Mouse (Mus musculus): Measurements from ENCODE around the gene Amh.

The Amh gene

DNA sequence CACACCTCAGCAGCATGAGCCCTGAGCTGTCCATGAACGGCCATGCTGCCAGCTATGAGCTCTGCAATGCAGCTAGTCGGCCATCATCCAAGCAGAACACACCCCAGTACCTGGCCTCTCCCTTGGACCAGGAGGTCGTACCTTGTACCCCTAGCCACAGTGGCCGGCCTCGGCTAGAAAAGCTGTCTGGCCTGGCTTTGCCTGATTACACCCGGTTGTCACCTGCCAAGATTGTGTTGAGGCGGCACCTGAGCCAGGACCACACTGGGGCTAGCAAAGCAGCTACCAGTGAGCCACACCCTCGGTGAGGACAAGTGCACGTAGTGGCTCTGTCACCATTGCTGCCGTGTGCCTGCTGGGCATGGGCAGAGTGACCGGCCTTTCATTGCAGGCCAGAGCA, 19.1 kb upstream of the Amh start:
- no peak for DNase-seq (ENCODE audit: low read depth, low spot score)

GRCm38 (mm10) chr10:80787517-80787916, 17.5 kb upstream of the Amh start:
- DNase-seq (ENCODE audit: low read depth, low spot score) = no peak

DNA sequence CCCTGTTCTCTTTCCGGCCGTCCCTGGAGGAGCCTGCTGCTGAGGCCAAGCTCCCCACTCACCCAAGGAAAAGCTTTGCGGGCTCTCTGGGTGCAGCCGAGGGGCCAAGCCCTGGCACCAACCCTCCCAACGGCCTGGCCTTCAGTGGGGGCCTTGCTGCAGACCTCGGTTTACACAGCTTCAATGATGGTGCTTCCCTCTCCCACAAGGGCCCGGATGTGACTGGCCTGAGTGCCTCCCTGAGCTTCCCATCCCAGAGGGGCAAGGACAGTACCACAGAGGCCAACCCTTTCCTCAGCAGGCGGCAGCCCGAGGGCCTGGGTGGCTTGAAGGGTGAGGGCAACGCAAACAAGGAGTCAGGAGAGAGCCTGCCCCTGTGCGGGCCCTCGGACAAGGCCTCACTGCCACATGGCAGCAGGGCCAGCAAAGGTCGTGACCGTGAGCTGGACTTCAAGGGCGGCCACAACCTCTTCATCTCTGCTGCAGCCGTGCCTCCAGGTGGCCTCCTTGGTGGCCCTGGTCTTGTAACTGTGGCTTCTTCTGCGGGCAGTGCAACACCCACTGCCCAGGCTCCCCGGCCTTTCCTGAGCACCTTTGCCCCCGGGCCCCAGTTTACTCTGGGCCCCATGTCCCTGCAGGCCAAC, 14.2 kb upstream of the Amh start:
- DNase-seq (ENCODE audit: low read depth, low spot score) = no peak

DNA sequence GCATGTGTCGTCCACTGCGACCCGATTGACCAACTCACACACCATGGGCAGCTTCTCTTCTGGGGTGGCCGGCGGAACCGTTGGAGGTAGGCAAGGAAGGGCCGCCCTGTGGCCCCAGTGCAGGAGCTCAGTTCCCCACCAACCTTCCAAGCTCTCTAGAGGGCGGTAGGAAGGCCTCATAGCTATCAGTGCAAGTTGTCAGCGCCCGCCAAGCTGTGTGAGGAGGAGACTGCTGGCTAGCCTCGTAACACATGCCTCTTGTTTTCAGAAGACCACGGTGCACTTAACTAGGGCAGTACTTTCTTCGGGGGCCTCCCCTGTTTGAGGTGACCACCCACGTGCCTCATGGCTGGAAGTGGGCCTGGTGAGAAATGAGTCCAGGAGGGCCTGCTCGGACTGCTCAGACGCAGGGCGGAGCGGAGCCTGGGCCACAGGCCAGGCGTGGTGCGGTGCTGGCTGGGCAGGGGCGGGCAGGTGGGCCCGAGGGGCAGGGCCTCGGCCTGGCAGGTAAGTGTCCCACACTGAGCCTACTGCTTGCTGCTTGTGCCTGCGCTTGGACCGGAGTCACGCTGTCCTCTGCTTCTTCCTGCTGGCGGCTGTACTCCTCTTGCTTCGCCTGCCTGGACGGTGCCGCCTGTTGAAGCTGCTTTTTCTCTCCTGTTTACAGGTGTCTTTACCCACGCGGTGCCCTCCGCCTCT, 13.4 kb upstream of the Amh start:
- DNase-seq (ENCODE audit: low read depth, low spot score) = peak; percentile 64

- DNase-seq (ENCODE audit: low read depth, low spot score) = peak; percentile 89
Observed at GRCm38 (mm10) chr10:80792175-80793032, 12.6 kb upstream of the Amh start.

GRCm38 (mm10) chr10:80793033-80793784, 11.8 kb upstream of the Amh start:
- DNase-seq (ENCODE audit: low read depth, low spot score) = peak; percentile 67

DNA sequence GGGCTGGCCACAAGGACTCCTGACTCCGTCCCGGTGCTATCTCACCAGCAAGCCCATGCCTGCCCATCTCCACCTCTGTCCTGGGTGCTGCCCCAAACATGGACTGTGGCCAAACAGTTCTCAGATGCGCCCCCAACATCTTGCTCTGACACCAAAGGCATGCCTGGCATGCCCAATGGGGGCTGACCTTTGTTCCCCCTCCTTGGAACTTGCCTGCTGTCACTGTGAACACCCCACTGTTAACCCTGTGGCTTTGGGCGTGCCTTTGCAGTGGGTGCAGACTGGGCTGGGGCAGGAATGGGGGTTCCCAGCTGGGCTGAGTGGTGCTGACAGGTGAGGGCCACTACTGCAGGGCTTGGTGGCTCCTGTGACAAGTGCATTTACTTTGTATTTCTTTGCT, 11.2 kb upstream of the Amh start:
- no peak for DNase-seq (ENCODE audit: low read depth, low spot score)

DNA sequence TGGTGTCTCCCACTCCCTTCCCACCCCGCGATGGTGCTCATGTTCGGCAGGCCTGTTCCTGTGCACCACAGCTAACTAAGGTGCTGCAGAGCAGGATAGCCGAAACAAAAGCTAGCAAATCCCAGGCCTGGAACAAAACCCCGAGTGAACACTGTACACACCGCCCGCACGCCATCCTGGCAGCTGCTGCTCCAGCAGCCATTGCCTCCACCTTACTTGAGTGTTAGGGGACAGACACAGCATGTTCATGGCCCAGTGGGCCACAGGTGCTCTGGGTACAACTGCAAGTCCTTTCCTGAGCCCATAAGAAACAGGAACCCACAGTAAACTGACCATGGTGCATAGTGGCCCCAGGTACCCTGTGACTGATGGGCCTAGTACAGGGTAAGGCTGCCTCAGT, 10.3 kb upstream of the Amh start:
- DNase-seq (ENCODE audit: low read depth, low spot score) = no peak

- no peak for DNase-seq (ENCODE audit: low read depth, low spot score)
Observed at GRCm38 (mm10) chr10:80796307-80796848, 8.7 kb upstream of the Amh start.

GRCm38 (mm10) chr10:80797186-80798149, 7.6 kb upstream of the Amh start:
- no peak for DNase-seq (ENCODE audit: low read depth, low spot score)

GRCm38 (mm10) chr10:80798150-80799006, 6.7 kb upstream of the Amh start, which contains the start of the genes Sf3a2 and Plekhj1:
Gene Sf3a2 (plus strand): TSS chr10:80798198.
Gene Plekhj1 (minus strand): TSS chr10:80798626.
- peak; percentile 100 for DNase-seq (ENCODE audit: low read depth, low spot score)

GRCm38 (mm10) chr10:80799070-80799566, 5.9 kb upstream of the Amh start:
- no peak for DNase-seq (ENCODE audit: low read depth, low spot score)

DNA sequence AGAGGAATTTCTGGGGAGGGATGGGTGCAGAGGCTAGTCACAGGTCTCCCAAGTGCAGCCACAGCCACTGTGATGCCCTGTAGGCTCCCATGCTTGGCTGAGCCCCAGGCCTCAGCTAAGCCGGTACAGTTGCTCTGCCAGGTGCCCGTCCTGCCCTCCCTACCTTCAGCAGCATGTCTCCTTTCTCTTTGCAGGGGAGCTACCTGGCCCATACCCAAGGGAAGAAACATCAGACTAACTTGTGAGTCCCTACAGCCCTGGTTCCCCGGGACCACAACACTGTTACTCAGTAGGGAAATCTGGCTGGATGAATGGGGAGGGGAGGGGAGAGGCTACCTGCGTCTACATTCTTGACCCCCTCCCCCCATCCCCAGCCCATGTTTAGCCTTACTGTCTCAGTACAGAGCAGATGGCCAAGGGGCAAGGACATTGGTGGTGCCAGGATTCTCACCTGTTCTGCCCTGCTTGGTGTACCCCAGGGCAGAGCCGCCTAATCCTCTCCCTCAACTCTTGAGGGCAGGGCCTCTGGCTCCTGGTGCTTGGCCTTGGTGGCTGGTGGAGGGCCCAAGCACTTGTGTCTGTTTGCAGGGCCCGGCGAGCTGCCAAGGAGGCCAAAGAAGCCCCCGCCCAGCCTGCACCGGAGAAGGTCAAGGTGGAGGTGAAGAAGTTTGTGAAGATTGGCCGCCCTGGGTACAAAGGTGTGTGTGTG, 2.7 kb upstream of the Amh start:
- DNase-seq (ENCODE audit: low read depth, low spot score) = no peak

DNA sequence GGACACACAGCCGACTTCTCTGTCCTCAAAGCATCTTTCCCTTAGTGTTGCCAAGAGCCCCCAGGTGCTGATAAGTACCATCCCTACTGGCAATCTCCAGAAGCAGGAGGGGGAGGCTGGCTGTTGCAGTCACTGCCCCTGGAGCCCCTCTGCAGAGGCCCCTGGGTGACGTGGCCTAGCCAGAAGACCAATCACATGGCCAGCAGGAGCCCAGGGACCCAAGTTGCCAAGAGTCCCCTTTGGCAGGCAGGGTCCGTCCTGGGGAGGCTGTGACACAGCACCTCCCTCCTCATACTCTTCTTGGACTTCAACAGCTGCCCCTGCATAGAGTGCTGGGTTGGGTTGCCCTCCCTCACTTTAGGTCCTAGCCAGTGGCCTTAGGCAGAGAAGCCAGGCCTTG, 2.0 kb upstream of the Amh start:
- DNase-seq (ENCODE audit: low read depth, low spot score) = no peak

DNA sequence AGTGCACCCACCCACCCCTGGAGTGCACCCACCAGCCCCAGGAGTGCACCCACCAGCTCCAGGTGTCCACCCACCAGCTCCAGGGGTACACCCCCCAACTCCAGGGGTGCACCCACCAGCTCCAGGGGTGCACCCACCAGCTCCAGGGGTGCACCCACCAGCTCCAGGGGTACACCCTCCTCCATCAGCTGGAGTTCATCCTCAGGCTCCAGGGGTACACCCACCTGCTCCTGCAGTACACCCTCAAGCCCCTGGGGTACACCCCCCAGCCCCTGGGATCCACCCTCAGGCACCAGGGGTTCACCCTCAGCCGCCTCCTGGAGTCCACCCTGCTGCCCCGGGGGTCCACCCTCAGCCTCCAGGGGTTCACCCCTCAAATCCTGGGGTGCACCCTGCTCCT, 703 bp upstream of the Amh start:
- no peak for DNase-seq (ENCODE audit: low read depth, low spot score)

DNA sequence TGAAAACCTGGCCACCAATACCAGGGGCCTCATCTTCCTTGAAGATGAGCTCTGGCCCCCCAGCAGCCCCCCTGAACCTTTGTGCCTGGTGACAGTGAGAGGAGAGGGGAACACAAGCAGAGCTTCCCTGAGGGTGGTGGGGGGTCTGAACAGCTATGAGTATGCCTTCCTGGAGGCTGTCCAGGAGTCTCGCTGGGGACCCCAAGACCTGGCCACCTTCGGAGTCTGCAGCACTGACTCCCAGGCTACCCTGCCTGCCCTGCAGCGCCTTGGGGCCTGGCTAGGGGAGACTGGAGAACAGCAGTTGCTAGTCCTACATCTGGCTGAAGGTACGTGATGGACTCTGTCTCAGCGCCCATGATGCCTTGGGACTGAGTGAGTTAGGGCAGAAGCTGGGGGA, 279 bp downstream of the Amh start:
- DNase-seq (ENCODE audit: low read depth, low spot score) = no peak

DNA sequence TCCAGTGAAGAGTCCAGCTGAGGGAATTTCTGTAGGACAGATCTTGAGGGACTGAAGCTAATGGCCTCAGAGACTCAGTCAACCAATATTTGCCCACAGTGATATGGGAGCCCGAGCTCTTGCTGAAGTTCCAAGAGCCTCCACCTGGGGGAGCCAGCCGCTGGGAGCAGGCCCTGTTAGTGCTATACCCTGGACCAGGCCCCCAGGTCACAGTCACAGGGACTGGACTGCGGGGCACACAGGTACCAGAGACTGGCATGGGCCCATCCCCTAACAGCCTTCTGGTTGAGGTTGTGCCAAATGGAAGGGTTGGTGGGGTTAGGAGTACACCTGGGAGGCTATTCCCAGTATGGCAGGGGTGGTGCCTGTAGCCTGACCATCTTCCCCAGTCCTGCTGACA, 882 bp downstream of the Amh start:
- DNase-seq (ENCODE audit: low read depth, low spot score) = peak; percentile 78

DNA sequence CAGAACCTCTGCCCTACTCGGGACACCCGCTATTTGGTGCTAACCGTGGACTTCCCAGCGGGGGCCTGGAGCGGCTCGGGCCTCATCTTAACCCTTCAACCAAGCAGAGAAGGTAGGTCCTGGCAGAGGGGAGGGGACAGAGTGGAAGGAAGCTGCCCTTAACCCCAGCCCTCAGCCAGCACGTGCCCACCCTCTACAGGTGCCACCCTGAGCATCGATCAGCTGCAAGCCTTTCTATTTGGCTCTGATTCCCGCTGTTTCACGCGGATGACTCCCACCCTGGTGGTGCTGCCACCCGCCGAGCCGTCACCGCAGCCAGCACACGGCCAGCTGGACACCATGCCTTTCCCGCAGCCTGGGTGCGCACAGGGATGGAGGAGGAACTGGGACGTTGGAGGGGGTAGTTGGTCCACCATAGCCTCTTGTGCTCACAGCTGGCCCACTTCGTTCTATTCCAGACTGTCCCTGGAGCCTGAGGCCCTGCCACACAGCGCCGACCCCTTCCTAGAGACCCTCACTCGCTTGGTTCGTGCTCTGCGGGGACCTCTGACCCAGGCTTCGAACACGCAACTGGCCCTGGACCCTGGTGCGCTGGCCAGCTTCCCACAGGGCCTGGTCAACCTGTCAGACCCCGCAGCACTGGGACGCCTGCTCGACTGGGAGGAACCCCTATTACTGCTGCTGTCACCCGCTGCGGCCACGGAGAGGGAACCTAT, 1.5 kb downstream of the Amh start:
- DNase-seq (ENCODE audit: low read depth, low spot score) = no peak

All from brain, adult 2 months (tissue).